In genomic region chr3:157717313-157717921, GRCm38 (mm10) we compare ENCODE assay signal across 7 mouse cellular contexts.
A peak's percentile ranks its signal among the peaks of the same experiment; 100 is the strongest.
DNase-seq lines count a peak whose midpoint lies in the region; ATAC-seq and TF ChIP-seq lines count a peak whose summit lies in the region.

No protein-coding gene starts in this region.

- H3K27me3 ChIP-seq in small intestine, adult 2 months (ENCODE audit: control insufficient read depth, insufficient read depth, low read length) = no peaks in the 10 kb centered on the region

- WGBS in small intestine, adult 2 months = 15% methylated on average over 7 of the region's 7 CpGs

- H3K4me3 ChIP-seq in small intestine, adult 2 months (ENCODE audit: low read depth, low read length) = no peak overlapping the region

- peak; percentile 73; the same call in 1 of the 2 replicates for TF ChIP-seq CTCF in small intestine, adult 2 months (IDR thresholded peaks at IDR 0.05; ENCODE audit: extremely low read depth, insufficient read length, insufficient replicate concordance, low read depth, low read length)

- TF ChIP-seq POLR2A in small intestine, adult 2 months (IDR thresholded peaks at IDR 0.05; ENCODE audit: low read depth, low read length) = no peak

- no peak overlapping the region for H3K27ac ChIP-seq in small intestine, adult 2 months (ENCODE audit: insufficient read depth, low read depth, low read length)

- H3K36me3 ChIP-seq in small intestine, adult 2 months (ENCODE audit: control insufficient read depth, insufficient read depth, low read length) = no peaks in the 10 kb centered on the region

- no peaks in the 10 kb centered on the region for H3K4me1 ChIP-seq in small intestine, adult 2 months (ENCODE audit: control insufficient read depth, insufficient read depth, insufficient read length, low read length)

- peak; percentile 22 for DNase-seq in WW6 (ENCODE audit: low read depth, low spot score)
- DNase-seq in cerebellum, adult 18-20 months = peak; percentile 60 to 74
- peak; percentile 71 for DNase-seq in induced T-regulatory cell, adult 2 months (ENCODE audit: low read depth)
- DNase-seq in left cerebral cortex, adult 18-20 months (ENCODE audit: low spot score in 2 of 2) = peak; percentile 78 to 80

- ATAC-seq in frontal cortex, adult (ENCODE audit: low TSS enrichment) = peak; percentile 91
- peak; percentile 88 for ATAC-seq in megakaryocyte-erythroid progenitor cell, adult 5-6 weeks (replicated peaks; ENCODE audit: low FRiP score, low TSS enrichment, poor library complexity, severe bottlenecking)

Comparison
In these comparisons a context has a peak if more than half of its experiments do, and no peak if none do; other contexts are left out.
1. DNase-seq: peak in every context shown above with its lines; median percentile 79 in left cerebral cortex, adult 18-20 months; 71 in induced T-regulatory cell, adult 2 months; 67 in cerebellum, adult 18-20 months; 22 in WW6.